Mouse (Mus musculus): ENCODE data around the gene Dip2a.

DNA sequence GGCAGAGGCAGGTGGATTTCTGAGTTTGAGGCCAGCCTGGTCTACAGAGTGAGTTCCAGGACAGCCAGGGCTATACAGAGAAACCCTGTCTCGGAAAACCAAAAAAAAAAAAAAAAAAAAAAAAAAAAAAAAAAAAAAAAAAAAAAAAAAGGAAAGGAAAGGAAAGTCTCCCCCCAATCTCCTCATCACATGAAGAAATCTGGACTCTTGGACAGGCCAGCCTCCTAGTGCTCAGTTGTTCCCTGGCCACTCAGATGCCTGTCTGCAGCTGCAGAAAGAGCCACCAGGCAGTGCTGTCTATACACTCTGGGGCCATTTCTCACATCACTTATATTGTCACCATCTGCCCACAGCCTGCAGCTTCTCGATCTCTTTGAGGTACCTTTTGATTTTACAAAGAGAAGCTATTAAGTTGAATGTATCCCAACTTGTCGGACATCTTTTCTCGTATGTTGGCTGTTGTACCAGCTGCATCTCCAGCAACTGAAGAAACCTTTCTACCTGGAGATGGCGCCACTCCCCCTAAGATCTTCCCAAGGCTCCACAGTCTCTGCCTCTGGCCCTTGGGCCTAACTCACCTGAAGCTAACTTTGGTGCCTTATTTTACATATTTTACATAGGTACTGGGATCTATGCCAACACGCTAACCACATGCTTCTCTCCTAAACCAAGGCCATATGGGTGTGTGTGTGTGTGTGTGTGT is 18.6 kb downstream of the Dip2a start:
- TF ChIP-seq HCFC1 (IDR thresholded peaks at IDR 0.05; ENCODE audit: borderline replicate concordance, insufficient read depth, low read length) (no peak), ZC3H11A (IDR thresholded peaks at IDR 0.05; ENCODE audit: borderline replicate concordance, low read depth, low read length) (no peak), MAFK (IDR thresholded peaks at IDR 0.05; ENCODE audit: insufficient read depth, low read depth, low read length) (no peak), CHD2 (IDR thresholded peaks at IDR 0.05; ENCODE audit: low read depth, low read length) (no peak), ZNF384 (IDR thresholded peaks at IDR 0.05; ENCODE audit: low read depth, low read length) (peak; percentile 94)

Measured in ES-E14 (cell line).